Mouse (Mus musculus) limb, embryonic 12.5 days (tissue): ENCODE measurements at regions not wholly inside any gene's neighbourhood (a gene's known extent, or its start where the extent isn't known, plus 50 kb on each side); places are given as distances from the start of the nearest gene placed in this dataset.

Source experiments
- ATAC-seq: fragments of 200-750 bp; cut with Nextera tagmentation; 2 replicates; pipeline ENCODE4 v1.8.0; 2017; ENCODE audit warnings: low read depth, moderate TSS enrichment; ENCODE audit not compliant: insufficient number of reproducible peaks, insufficient read depth, low FRiP score, low TSS enrichment
- H3K27ac ChIP-seq: fragments of 300-500 bp; sonication (generic); 2 replicates; pipeline ENCODE4 v1.5.1; 2016; ENCODE audit warnings: mild to moderate bottlenecking, moderate library complexity
- H3K27me3 ChIP-seq: fragments of 300-500 bp; sonication (generic); 2 replicates; pipeline ENCODE4 v1.6.1; 2016; ENCODE audit warnings: mild to moderate bottlenecking, moderate library complexity
- H3K36me3 ChIP-seq: fragments of 300-500 bp; sonication (generic); 2 replicates; pipeline ENCODE4 v1.6.1; 2016; ENCODE audit warnings: mild to moderate bottlenecking, moderate library complexity
- H3K4me1 ChIP-seq: fragments of 300-500 bp; sonication (generic); replicated peaks from 2 replicates; pipeline ENCODE4 v1.6.1; 2016
- H3K4me2 ChIP-seq: fragments of 300-500 bp; sonication (generic); 2 replicates; pipeline ENCODE4 v1.6.1; 2016; ENCODE audit warnings: mild to moderate bottlenecking, moderate library complexity
- H3K4me3 ChIP-seq: fragments of 300-500 bp; sonication (generic); replicated peaks from 2 replicates; pipeline ENCODE4 v1.5.1; 2016; ENCODE audit warnings: mild to moderate bottlenecking
- H3K9ac ChIP-seq: fragments of 300-500 bp; sonication (generic); replicated peaks from 2 replicates; pipeline ENCODE4 v1.6.1; 2016; ENCODE audit warnings: mild to moderate bottlenecking, moderate library complexity
- H3K9me3 ChIP-seq: fragments of 300-500 bp; sonication (generic); 2 replicates; pipeline ENCODE4 v1.6.1; 2016; ENCODE audit warnings: mild to moderate bottlenecking, moderate library complexity
- WGBS: fragments of 180-500 bp; shearing (Covaris S2); methylation state at CpG from one replicate; pipeline ENCODE4 v1.1.7; 2016; 5-methylcytosine and 5-hydroxymethylcytosine counted together

- 74% methylated on average over 1 of the region's 1 CpGs for WGBS
- H3K9ac ChIP-seq, result no peak overlapping the region
- no peak overlapping the region for H3K27ac ChIP-seq
- no peaks in the 10 kb centered on the region for H3K27me3 ChIP-seq
- no peaks in the 10 kb centered on the region for H3K9me3 ChIP-seq
- H3K4me2 ChIP-seq, result no peak overlapping the region
- no peaks in the 10 kb centered on the region for H3K4me1 ChIP-seq
- ATAC-seq, result no peak
- H3K36me3 ChIP-seq, result no peaks in the 10 kb centered on the region
- H3K4me3 ChIP-seq, result no peak overlapping the region
Observed at GRCm38 (mm10) chr3:9373896-9374295, 236.0 kb downstream of the Zfp704 start.

- no peak for ATAC-seq
- H3K4me2 ChIP-seq, result no peak overlapping the region
- H3K27ac ChIP-seq, result no peak overlapping the region
- no peak overlapping the region for H3K4me3 ChIP-seq
- no peaks in the 10 kb centered on the region for H3K36me3 ChIP-seq
- 84% methylated on average over 2 of the region's 2 CpGs for WGBS
- no peaks in the 10 kb centered on the region for H3K4me1 ChIP-seq
- no peak overlapping the region for H3K9ac ChIP-seq
- H3K9me3 ChIP-seq, result no peaks in the 10 kb centered on the region
- no peaks in the 10 kb centered on the region for H3K27me3 ChIP-seq
Observed at GRCm38 (mm10) chr3:9370096-9370495, 239.8 kb downstream of the Zfp704 start.

GRCm38 (mm10) chr3:9365791-9366190, 244.1 kb downstream of the Zfp704 start:
- Histone ChIP-seq H3K36me3 (no peaks in the 10 kb centered on the region), H3K9me3 (no peaks in the 10 kb centered on the region), H3K4me2 (no peak overlapping the region), H3K9ac (no peak overlapping the region), H3K27me3 (no peaks in the 10 kb centered on the region), H3K4me3 (no peak overlapping the region), H3K27ac (no peak overlapping the region), H3K4me1 (no peaks in the 10 kb centered on the region)
- no peak for ATAC-seq
- WGBS, result 79% methylated on average over 9 of the region's 9 CpGs

GRCm38 (mm10) chr3:9359186-9359585, 250.7 kb downstream of the Zfp704 start:
- Histone ChIP-seq H3K9me3 (no peaks in the 10 kb centered on the region), H3K27ac (no peak overlapping the region), H3K4me2 (no peak overlapping the region), H3K4me1 (no peaks in the 10 kb centered on the region), H3K36me3 (no peaks in the 10 kb centered on the region), H3K4me3 (no peak overlapping the region), H3K9ac (no peak overlapping the region), H3K27me3 (no peaks in the 10 kb centered on the region)
- no peak for ATAC-seq
- 89% methylated on average over 8 of the region's 8 CpGs for WGBS

- H3K27ac ChIP-seq, result no peak overlapping the region
- H3K9ac ChIP-seq, result no peak overlapping the region
- H3K4me1 ChIP-seq, result no peaks in the 10 kb centered on the region; the same call in 1 of the 2 replicates
- H3K36me3 ChIP-seq, result no peaks in the 10 kb centered on the region
- no peak for ATAC-seq
- 28% methylated on average over 12 of the region's 12 CpGs for WGBS
- H3K4me3 ChIP-seq, result no peak overlapping the region
- no peaks in the 10 kb centered on the region for H3K9me3 ChIP-seq
- H3K27me3 ChIP-seq, result no peaks in the 10 kb centered on the region
- no peak overlapping the region for H3K4me2 ChIP-seq
Observed at GRCm38 (mm10) chr3:9358111-9358510, 251.8 kb downstream of the Zfp704 start.

GRCm38 (mm10) chr3:9357639-9358038, 252.2 kb downstream of the Zfp704 start:
- no peak overlapping the region for H3K27ac ChIP-seq
- no peak overlapping the region for H3K9ac ChIP-seq
- whole genome bisulfite sequencing, result 81% methylated on average over 2 of the region's 2 CpGs
- no peaks in the 10 kb centered on the region for H3K36me3 ChIP-seq
- H3K4me2 ChIP-seq, result no peak overlapping the region
- no peak overlapping the region for H3K4me3 ChIP-seq
- no peak for ATAC-seq
- no peaks in the 10 kb centered on the region for H3K27me3 ChIP-seq
- no peaks in the 10 kb centered on the region for H3K9me3 ChIP-seq
- H3K4me1 ChIP-seq, result no peaks in the 10 kb centered on the region; the same call in 1 of the 2 replicates

- Histone ChIP-seq H3K4me2 (no peak overlapping the region), H3K36me3 (no peaks in the 10 kb centered on the region), H3K27ac (no peak overlapping the region), H3K4me1 (no peaks in the 10 kb centered on the region; the same call in 1 of the 2 replicates), H3K9ac (no peak overlapping the region), H3K4me3 (no peak overlapping the region), H3K27me3 (no peaks in the 10 kb centered on the region; the same call in 1 of the 2 replicates), H3K9me3 (no peaks in the 10 kb centered on the region)
- 56% methylated on average over 4 of the region's 4 CpGs for WGBS
- ATAC-seq, result no peak
Observed at GRCm38 (mm10) chr3:9355875-9356274, 254.0 kb downstream of the Zfp704 start.

GRCm38 (mm10) chr3:9354756-9355155, 255.1 kb downstream of the Zfp704 start:
- WGBS, result 81% methylated on average over 11 of the region's 11 CpGs
- no peaks in the 10 kb centered on the region for H3K9me3 ChIP-seq

GRCm38 (mm10) chr3:9352251-9352650, 257.6 kb downstream of the Zfp704 start:
- H3K27me3 ChIP-seq, result peaks cover 17% of the 10 kb centered on the region; the same call in 1 of the 2 replicates
- H3K4me1 ChIP-seq, result peaks cover 5% of the 10 kb centered on the region; the same call in 1 of the 2 replicates
- WGBS, result 55% methylated on average over 7 of the region's 7 CpGs
- H3K4me3 ChIP-seq, result no peak overlapping the region
- H3K27ac ChIP-seq, result no peak overlapping the region
- H3K9me3 ChIP-seq, result no peaks in the 10 kb centered on the region
- no peak overlapping the region for H3K4me2 ChIP-seq
- H3K36me3 ChIP-seq, result no peaks in the 10 kb centered on the region
- no peak for ATAC-seq
- no peak overlapping the region for H3K9ac ChIP-seq

More at GRCm38 (mm10) chr3:9354756-9355155, 255.1 kb downstream of the Zfp704 start:
- H3K27ac ChIP-seq, result no peak overlapping the region
- no peak overlapping the region for H3K4me2 ChIP-seq
- ATAC-seq, result no peak
- no peaks in the 10 kb centered on the region; the same call in 1 of the 2 replicates for H3K4me1 ChIP-seq
- H3K36me3 ChIP-seq, result no peaks in the 10 kb centered on the region
- no peak overlapping the region for H3K9ac ChIP-seq
- H3K4me3 ChIP-seq, result no peak overlapping the region
- H3K27me3 ChIP-seq, result no peaks in the 10 kb centered on the region; the same call in 1 of the 2 replicates

GRCm38 (mm10) chr3:9349822-9350221, 260.1 kb downstream of the Zfp704 start:
- ATAC-seq, result no peak
- WGBS, result 89% methylated on average over 4 of the region's 4 CpGs
- Histone ChIP-seq H3K4me1 (peaks cover 13% of the 10 kb centered on the region; the same call in 1 of the 2 replicates), H3K27ac (no peak overlapping the region), H3K9me3 (no peaks in the 10 kb centered on the region), H3K4me2 (no peak overlapping the region), H3K4me3 (no peak overlapping the region), H3K9ac (no peak overlapping the region), H3K27me3 (peaks cover 31% of the 10 kb centered on the region), H3K36me3 (no peaks in the 10 kb centered on the region)

- Histone ChIP-seq H3K36me3 (no peaks in the 10 kb centered on the region), H3K4me3 (peak overlapping the region; percentile 59), H3K27me3 (peaks cover 34% of the 10 kb centered on the region), H3K4me2 (peak overlapping the region; percentile 98), H3K9me3 (no peaks in the 10 kb centered on the region), H3K9ac (peak overlapping the region; percentile 53), H3K27ac (peak overlapping the region; percentile 20; the same call in 1 of the 2 replicates), H3K4me1 (peaks cover 19% of the 10 kb centered on the region)
- peak; percentile 69; the same call in 1 of the 2 replicates for ATAC-seq
- 1% methylated on average over 15 of the region's 15 CpGs for WGBS
Observed at GRCm38 (mm10) chr3:9347446-9347860, 262.4 kb downstream of the Zfp704 start.

- WGBS, result under 1% methylated on average over 27 of the region's 27 CpGs
- peak; percentile 44; the same call in 1 of the 2 replicates for ATAC-seq
- Histone ChIP-seq H3K27me3 (peaks cover 34% of the 10 kb centered on the region), H3K4me1 (peaks cover 19% of the 10 kb centered on the region), H3K9ac (peak overlapping the region; percentile 53), H3K36me3 (no peaks in the 10 kb centered on the region), H3K4me2 (peak overlapping the region; percentile 98), H3K4me3 (peak overlapping the region; percentile 59), H3K9me3 (no peaks in the 10 kb centered on the region), H3K27ac (peak overlapping the region; percentile 20; the same call in 1 of the 2 replicates)
Observed at GRCm38 (mm10) chr3:9346857-9347445, 262.9 kb downstream of the Zfp704 start.
